Mouse (Mus musculus): ENCODE measurements around the gene Rasgef1b. TPM values are rescaled to one million over a fixed set of nuclear protein-coding genes. Genes with fewer than 3 reads are reported as not detected.

The Rasgef1b gene
- polyA plus RNA-seq, 1 experiment from 2014 or later, result 13.3 TPM

GRCm38 (mm10) chr5:99388131-99388530, 340.7 kb downstream of the Rasgef1b start:
- no peaks in the 10 kb centered on the region for H3K27me3 ChIP-seq (replicated peaks; ENCODE audit: control insufficient read depth, insufficient read depth, low read length)
- no peaks in the 10 kb centered on the region for H3K9me3 ChIP-seq (ENCODE audit: control insufficient read depth, low read length)
- H3K9ac ChIP-seq (ENCODE audit: low read depth, low read length), result no peak overlapping the region
- H3K27ac ChIP-seq (ENCODE audit: low read depth, low read length), result no peak overlapping the region
- WGBS, result 77% methylated on average over 5 of the region's 5 CpGs
- no peak overlapping the region for H3K4me3 ChIP-seq (ENCODE audit: low read depth, low read length)
- H3K4me1 ChIP-seq (replicated peaks; ENCODE audit: control insufficient read depth, insufficient read depth, low read length), result peaks cover 10% of the 10 kb centered on the region; the same call in 1 of the 2 replicates
- no peak overlapping the region for H3K4me2 ChIP-seq
- no peaks in the 10 kb centered on the region for H3K36me3 ChIP-seq (ENCODE audit: control insufficient read depth, insufficient read depth, low read length)
- ATAC-seq (replicated peaks; ENCODE audit: low FRiP score), result no peak
- DNase-seq (ENCODE audit: low spot score), result no peak

GRCm38 (mm10) chr5:99387185-99387981, 341.5 kb downstream of the Rasgef1b start:
- Histone ChIP-seq H3K9me3 (ENCODE audit: control insufficient read depth, low read length) (no peaks in the 10 kb centered on the region), H3K4me3 (ENCODE audit: low read depth, low read length) (no peak overlapping the region), H3K27me3 (replicated peaks; ENCODE audit: control insufficient read depth, insufficient read depth, low read length) (no peaks in the 10 kb centered on the region), H3K27ac (ENCODE audit: low read depth, low read length) (peak overlapping the region; percentile 56), H3K4me2 (0 out of 2 replicates have a peak overlapping the region, but pooled peaks have one; percentile 9), H3K9ac (ENCODE audit: low read depth, low read length) (no peak overlapping the region), H3K36me3 (ENCODE audit: control insufficient read depth, insufficient read depth, low read length) (no peaks in the 10 kb centered on the region), H3K4me1 (replicated peaks; ENCODE audit: control insufficient read depth, insufficient read depth, low read length) (peaks cover 10% of the 10 kb centered on the region; the same call in 1 of the 2 replicates)
- ATAC-seq (replicated peaks; ENCODE audit: low FRiP score) (peak; percentile 70), DNase-seq (ENCODE audit: low spot score) (no peak)
- 68% methylated on average over 17 of the region's 17 CpGs for WGBS

GRCm38 (mm10) chr5:99386246-99386845, 342.5 kb downstream of the Rasgef1b start:
- DNase-seq (ENCODE audit: low spot score) (no peak), ATAC-seq (replicated peaks; ENCODE audit: low FRiP score) (no peak)
- Histone ChIP-seq H3K9ac (ENCODE audit: low read depth, low read length) (no peak overlapping the region), H3K9me3 (ENCODE audit: control insufficient read depth, low read length) (no peaks in the 10 kb centered on the region), H3K4me2 (no peak overlapping the region), H3K36me3 (ENCODE audit: control insufficient read depth, insufficient read depth, low read length) (no peaks in the 10 kb centered on the region), H3K4me3 (ENCODE audit: low read depth, low read length) (no peak overlapping the region), H3K27ac (ENCODE audit: low read depth, low read length) (no peak overlapping the region), H3K27me3 (replicated peaks; ENCODE audit: control insufficient read depth, insufficient read depth, low read length) (no peaks in the 10 kb centered on the region), H3K4me1 (replicated peaks; ENCODE audit: control insufficient read depth, insufficient read depth, low read length) (peaks cover 10% of the 10 kb centered on the region; the same call in 1 of the 2 replicates)
- whole genome bisulfite sequencing, result 62% methylated on average over 14 of the region's 14 CpGs

- H3K36me3 ChIP-seq (ENCODE audit: control insufficient read depth, insufficient read depth, low read length), result no peaks in the 10 kb centered on the region
- 72% methylated on average over 8 of the region's 8 CpGs for WGBS
- H3K4me3 ChIP-seq (ENCODE audit: low read depth, low read length), result no peak overlapping the region
- no peaks in the 10 kb centered on the region for H3K9me3 ChIP-seq (ENCODE audit: control insufficient read depth, low read length)
- no peak overlapping the region for H3K4me2 ChIP-seq
- no peak overlapping the region for H3K9ac ChIP-seq (ENCODE audit: low read depth, low read length)
- peaks cover 10% of the 10 kb centered on the region; the same call in 1 of the 2 replicates for H3K4me1 ChIP-seq (replicated peaks; ENCODE audit: control insufficient read depth, insufficient read depth, low read length)
- H3K27me3 ChIP-seq (replicated peaks; ENCODE audit: control insufficient read depth, insufficient read depth, low read length), result no peaks in the 10 kb centered on the region
- H3K27ac ChIP-seq (ENCODE audit: low read depth, low read length), result no peak overlapping the region
- DNase-seq (ENCODE audit: low spot score) (no peak), ATAC-seq (replicated peaks; ENCODE audit: low FRiP score) (no peak)
These were observed 343.1 kb downstream of the Rasgef1b start for GRCm38 (mm10) chr5:99385737-99386136.

GRCm38 (mm10) chr5:99385090-99385489, 343.8 kb downstream of the Rasgef1b start:
- no peak overlapping the region for H3K9ac ChIP-seq (ENCODE audit: low read depth, low read length)
- 41% methylated on average over 1 of the region's 1 CpGs for WGBS
- DNase-seq (ENCODE audit: low spot score) (no peak), ATAC-seq (replicated peaks; ENCODE audit: low FRiP score) (no peak)
- no peak overlapping the region for H3K27ac ChIP-seq (ENCODE audit: low read depth, low read length)
- H3K4me3 ChIP-seq (ENCODE audit: low read depth, low read length), result no peak overlapping the region
- H3K4me2 ChIP-seq, result no peak overlapping the region
- no peaks in the 10 kb centered on the region for H3K9me3 ChIP-seq (ENCODE audit: control insufficient read depth, low read length)
- H3K36me3 ChIP-seq (ENCODE audit: control insufficient read depth, insufficient read depth, low read length), result no peaks in the 10 kb centered on the region
- no peaks in the 10 kb centered on the region for H3K27me3 ChIP-seq (replicated peaks; ENCODE audit: control insufficient read depth, insufficient read depth, low read length)
- H3K4me1 ChIP-seq (replicated peaks; ENCODE audit: control insufficient read depth, insufficient read depth, low read length), result peaks cover 16% of the 10 kb centered on the region; the same call in 1 of the 2 replicates

- H3K27me3 ChIP-seq (replicated peaks; ENCODE audit: control insufficient read depth, insufficient read depth, low read length), result no peaks in the 10 kb centered on the region
- no peak overlapping the region for H3K4me3 ChIP-seq (ENCODE audit: low read depth, low read length)
- ATAC-seq (replicated peaks; ENCODE audit: low FRiP score) (no peak), DNase-seq (ENCODE audit: low spot score) (no peak)
- no peak overlapping the region for H3K4me2 ChIP-seq
- no peak overlapping the region for H3K27ac ChIP-seq (ENCODE audit: low read depth, low read length)
- peaks cover 18% of the 10 kb centered on the region; the same call in 1 of the 2 replicates for H3K4me1 ChIP-seq (replicated peaks; ENCODE audit: control insufficient read depth, insufficient read depth, low read length)
- H3K9ac ChIP-seq (ENCODE audit: low read depth, low read length), result no peak overlapping the region
- H3K9me3 ChIP-seq (ENCODE audit: control insufficient read depth, low read length), result no peaks in the 10 kb centered on the region
- no peaks in the 10 kb centered on the region for H3K36me3 ChIP-seq (ENCODE audit: control insufficient read depth, insufficient read depth, low read length)
- WGBS, result 76% methylated on average over 13 of the region's 13 CpGs
These were observed 345.0 kb downstream of the Rasgef1b start for GRCm38 (mm10) chr5:99383783-99384281.

GRCm38 (mm10) chr5:99382786-99383185, 346.1 kb downstream of the Rasgef1b start:
- no peak for DNase-seq (ENCODE audit: low spot score)
- no peaks in the 10 kb centered on the region for H3K9me3 ChIP-seq (ENCODE audit: control insufficient read depth, low read length)
- no peaks in the 10 kb centered on the region for H3K27me3 ChIP-seq (replicated peaks; ENCODE audit: control insufficient read depth, insufficient read depth, low read length)
- no peak for ATAC-seq (replicated peaks; ENCODE audit: low FRiP score)
- H3K36me3 ChIP-seq (ENCODE audit: control insufficient read depth, insufficient read depth, low read length), result no peaks in the 10 kb centered on the region
- H3K4me3 ChIP-seq (ENCODE audit: low read depth, low read length), result no peak overlapping the region
- WGBS, result 56% methylated on average over 5 of the region's 5 CpGs
- H3K9ac ChIP-seq (ENCODE audit: low read depth, low read length), result no peak overlapping the region
- H3K4me2 ChIP-seq, result no peak overlapping the region
- H3K27ac ChIP-seq (ENCODE audit: low read depth, low read length), result no peak overlapping the region
- peaks cover 18% of the 10 kb centered on the region; the same call in 1 of the 2 replicates for H3K4me1 ChIP-seq (replicated peaks; ENCODE audit: control insufficient read depth, insufficient read depth, low read length)

GRCm38 (mm10) chr5:99381639-99382038, 347.2 kb downstream of the Rasgef1b start:
- H3K36me3 ChIP-seq (ENCODE audit: control insufficient read depth, insufficient read depth, low read length), result no peaks in the 10 kb centered on the region
- no peak overlapping the region for H3K9ac ChIP-seq (ENCODE audit: low read depth, low read length)
- H3K4me3 ChIP-seq (ENCODE audit: low read depth, low read length), result no peak overlapping the region
- ATAC-seq (replicated peaks; ENCODE audit: low FRiP score) (no peak), DNase-seq (ENCODE audit: low spot score) (no peak)
- peaks cover 16% of the 10 kb centered on the region; the same call in 1 of the 2 replicates for H3K4me1 ChIP-seq (replicated peaks; ENCODE audit: control insufficient read depth, insufficient read depth, low read length)
- no peak overlapping the region for H3K27ac ChIP-seq (ENCODE audit: low read depth, low read length)
- H3K4me2 ChIP-seq, result no peak overlapping the region
- 77% methylated on average over 2 of the region's 2 CpGs for WGBS
- no peaks in the 10 kb centered on the region for H3K9me3 ChIP-seq (ENCODE audit: control insufficient read depth, low read length)
- H3K27me3 ChIP-seq (replicated peaks; ENCODE audit: control insufficient read depth, insufficient read depth, low read length), result no peaks in the 10 kb centered on the region

All from liver, embryonic 11.5 days (tissue).